Mouse (Mus musculus) 3134 (cell line): Measurements from ENCODE around the gene Odf3l1.

Experiments used
- DNase-seq: peaks from one replicate; pipeline ENCODE4 v3.0.0-alpha.2; 2011; ENCODE audit warnings: low spot score; ENCODE audit not compliant: insufficient read length; ENCODE audit errors: extremely low read depth

Odf3l1 gene

GRCm38 (mm10) chr9:56850128-56850904, 14.2 kb downstream of the Odf3l1 start:
- peak; percentile 69 for DNase-seq

GRCm38 (mm10) chr9:56847523-56847922, 17.0 kb downstream of the Odf3l1 start:
- DNase-seq = peak; percentile 47

DNA sequence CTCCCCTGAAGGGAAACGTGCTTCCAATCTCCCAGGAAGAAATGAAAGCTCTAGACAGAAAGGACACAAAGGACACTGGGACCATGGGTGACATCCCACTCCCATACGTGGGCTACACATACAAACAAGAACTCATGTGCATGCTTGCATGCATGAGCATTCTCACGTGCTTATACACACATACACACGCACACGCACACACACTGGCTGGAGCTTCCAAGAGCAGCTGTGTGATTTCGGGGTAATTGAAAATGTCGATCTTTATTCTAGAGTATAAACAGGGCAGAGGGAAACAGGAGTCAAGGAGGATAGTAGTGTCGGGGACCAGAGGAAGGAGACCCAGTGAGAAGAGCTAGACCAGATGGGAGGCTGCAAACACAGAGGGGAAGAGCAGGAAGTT, 19.8 kb downstream of the Odf3l1 start:
- DNase-seq = no peak

DNA sequence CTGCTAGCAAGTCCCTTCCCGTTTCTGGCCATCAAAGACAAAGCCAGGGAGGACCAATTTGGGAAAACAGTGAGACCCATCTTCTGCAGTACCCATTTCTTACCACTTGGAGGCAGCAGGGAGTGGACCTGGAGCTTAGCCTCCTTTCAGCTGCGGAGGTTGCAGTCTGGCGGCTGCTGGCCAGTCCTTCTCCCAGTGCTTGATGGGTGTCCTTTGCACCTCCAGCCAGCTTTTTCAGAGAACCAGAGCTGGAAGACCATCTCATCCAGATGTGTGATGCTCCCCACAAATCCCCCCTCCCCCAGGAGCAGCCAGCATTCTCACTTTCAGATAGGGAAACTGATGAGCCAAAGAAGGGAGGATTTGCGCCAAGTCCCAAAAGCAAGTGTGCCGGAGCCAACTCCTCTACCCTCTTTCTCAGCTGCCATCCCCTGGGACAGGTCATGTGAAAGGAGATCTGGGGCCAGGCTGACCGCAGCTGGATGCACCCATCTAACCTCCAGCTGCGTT, 20.7 kb downstream of the Odf3l1 start:
- peak; percentile 63 for DNase-seq

DNA sequence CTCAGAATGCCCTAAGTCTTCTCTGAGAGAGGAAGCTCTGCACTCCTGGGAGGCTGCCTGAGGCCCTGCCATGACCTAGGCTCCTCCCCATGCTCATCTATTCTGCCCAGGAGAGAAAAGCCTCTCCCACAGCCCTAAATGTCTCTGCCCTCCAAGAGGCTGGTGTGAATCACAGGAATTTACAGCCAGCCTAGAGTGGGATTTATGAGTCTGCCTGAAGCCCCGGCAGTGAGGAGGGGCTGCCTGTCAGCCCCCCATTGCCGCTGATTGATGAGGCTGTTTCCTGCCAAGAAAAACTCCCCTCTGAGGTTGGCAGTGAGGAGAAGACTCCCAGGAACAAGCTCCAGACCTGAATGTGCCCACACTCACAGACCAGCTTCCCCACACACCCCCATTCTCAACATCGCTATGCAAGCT, 22.2 kb downstream of the Odf3l1 start:
- no peak for DNase-seq

GRCm38 (mm10) chr9:56841864-56842263, 22.6 kb downstream of the Odf3l1 start:
- no peak for DNase-seq

GRCm38 (mm10) chr9:56840721-56841120, 23.8 kb downstream of the Odf3l1 start:
- DNase-seq = no peak

DNA sequence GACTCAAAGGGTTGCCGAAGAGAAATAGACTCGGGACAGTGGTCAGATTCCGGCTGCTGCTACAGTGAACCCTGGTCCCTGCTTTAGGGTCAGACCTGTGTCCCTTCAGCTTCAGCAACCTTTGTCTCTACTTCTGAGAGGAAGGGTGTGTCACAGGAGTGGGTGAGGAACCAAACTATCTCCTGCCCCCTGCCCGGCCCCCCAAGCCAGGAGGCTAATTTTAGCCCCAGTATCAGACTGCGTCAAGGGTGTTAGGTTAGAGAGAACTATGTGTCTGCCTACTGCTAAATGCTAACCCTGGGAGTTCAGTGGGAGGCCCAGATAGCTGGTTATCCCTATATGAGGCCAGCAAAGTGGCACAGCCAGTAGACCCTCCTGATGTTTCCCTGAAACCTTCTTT, 29.3 kb downstream of the Odf3l1 start:
- DNase-seq = no peak

- no peak for DNase-seq
Measured at GRCm38 (mm10) chr9:56832900-56833299, 31.6 kb downstream of the Odf3l1 start.

GRCm38 (mm10) chr9:56831904-56832303, 32.6 kb downstream of the Odf3l1 start:
- DNase-seq = no peak

DNA sequence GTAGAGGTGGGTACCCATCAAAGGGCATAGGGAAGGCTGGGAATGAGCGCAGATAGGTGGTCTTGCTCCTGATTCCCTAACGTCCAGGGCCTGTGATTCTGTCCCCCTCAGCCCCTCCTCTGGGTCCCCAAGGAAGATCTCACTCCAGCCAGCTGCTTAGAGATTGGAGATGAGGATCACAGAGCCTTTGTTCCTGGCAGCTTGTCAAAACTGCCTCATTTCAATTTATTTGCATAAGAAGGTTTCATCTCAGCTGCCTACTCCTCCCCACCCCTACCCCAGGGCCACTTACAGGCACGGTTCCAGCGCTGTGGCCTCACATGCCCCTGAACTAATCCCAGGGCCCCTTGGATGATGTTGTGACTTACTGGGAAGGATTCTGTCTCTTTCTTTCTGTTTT, 34.3 kb downstream of the Odf3l1 start:
- no peak for DNase-seq

- no peak for DNase-seq
Measured at GRCm38 (mm10) chr9:56828841-56829240, 35.6 kb downstream of the Odf3l1 start.

- no peak for DNase-seq
Measured at GRCm38 (mm10) chr9:56828146-56828545, 36.3 kb downstream of the Odf3l1 start.

GRCm38 (mm10) chr9:56825476-56826213, 38.8 kb downstream of the Odf3l1 start:
- DNase-seq = no peak

DNA sequence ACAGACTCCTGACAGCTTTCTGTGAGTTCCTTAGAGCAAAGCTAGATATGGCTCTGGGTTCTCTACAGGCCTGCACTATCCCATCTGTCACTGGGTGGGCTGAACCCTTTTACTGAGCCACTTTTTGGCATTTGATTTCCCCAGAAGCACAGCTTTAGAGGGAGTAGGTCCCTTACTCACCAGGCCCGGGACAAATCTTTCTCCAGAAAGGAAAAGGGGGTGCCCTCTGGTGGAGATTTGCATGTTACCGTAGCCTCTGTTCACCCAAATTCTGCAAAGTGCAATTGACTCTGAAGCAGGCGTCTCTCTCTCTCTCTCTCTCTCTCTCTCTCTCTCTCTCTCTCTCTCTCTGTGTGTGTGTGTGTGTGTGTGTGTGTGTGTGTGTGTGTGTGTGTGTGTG, 39.6 kb downstream of the Odf3l1 start:
- DNase-seq = no peak

DNA sequence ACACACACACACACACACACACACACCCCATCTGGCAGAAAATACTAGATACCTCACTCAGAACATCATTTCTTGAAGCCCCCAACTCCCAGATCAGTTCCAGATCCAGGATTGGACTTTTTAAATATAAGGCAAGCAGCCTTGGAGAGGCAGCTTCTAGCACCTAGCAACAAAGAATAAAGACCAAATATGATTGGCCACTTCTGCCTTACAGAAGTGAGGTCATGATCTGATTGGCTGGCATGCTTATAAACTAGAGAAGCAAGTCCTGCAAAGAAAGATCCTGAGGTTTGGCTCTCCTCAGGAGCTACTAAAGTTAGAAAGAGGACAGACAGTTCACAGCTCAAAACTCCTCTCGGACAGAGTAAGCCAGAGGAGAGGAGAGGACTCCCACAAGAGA, 53.6 kb downstream of the Odf3l1 start:
- DNase-seq = no peak

- DNase-seq = no peak
Measured at GRCm38 (mm10) chr9:56807990-56808389, 56.5 kb downstream of the Odf3l1 start.

- DNase-seq = no peak
Measured at GRCm38 (mm10) chr9:56803146-56803545, 61.3 kb downstream of the Odf3l1 start.
